Mouse (Mus musculus): Measurements from ENCODE around the gene Kdm1a.

Kdm1a gene

DNA sequence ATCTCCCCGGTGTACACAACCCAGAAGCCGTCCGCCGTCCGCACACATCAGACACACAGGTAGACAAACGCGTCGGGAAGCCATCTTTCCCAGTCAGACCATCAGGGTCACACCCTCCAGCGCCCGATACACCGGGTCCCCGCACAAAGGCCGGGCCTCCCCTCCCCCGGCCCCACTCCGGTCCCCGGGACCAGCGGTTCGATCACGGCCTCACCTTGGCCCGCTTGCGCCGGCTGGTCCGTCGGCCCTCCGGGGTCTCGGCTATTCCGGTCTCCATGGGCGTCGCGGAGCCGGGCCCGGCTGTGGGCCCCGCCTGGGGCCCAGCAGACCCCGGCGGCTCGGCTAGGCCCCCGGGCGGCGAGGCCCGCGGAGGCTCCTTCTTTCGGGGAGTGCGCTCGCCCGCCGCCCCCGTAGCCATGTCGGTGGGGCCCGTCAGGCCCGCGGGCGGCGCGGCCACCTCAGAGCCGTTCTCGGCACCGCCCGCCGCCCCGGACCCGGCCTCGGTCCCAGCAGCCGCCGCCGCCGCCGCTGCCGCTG, 437 bp downstream of the Kdm1a start:
- DNase-seq (ENCODE audit: low spot score in 2 of 2): peak; percentile 44 to 54

DNA sequence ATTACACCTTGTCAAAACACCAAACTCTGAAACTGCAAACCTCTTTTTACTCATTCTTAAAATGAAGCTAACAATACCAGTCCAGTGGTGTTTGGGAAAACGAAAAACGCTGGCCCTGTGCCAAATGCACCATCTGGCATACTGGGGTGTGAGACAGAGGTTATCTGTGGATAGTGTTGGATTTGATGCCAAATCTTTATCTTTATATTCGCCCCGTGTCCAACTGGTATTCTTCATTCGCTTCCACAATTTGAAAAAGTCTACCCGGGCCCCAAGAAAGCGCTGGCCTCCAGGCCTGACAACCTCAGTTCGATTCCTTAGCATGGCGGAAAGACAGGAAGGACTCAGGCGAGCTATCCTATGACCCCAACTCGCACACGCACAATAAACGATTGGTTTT, 1.0 kb downstream of the Kdm1a start:
- peak; percentile 82 to 83 for DNase-seq (ENCODE audit: low spot score in 2 of 2)

DNA sequence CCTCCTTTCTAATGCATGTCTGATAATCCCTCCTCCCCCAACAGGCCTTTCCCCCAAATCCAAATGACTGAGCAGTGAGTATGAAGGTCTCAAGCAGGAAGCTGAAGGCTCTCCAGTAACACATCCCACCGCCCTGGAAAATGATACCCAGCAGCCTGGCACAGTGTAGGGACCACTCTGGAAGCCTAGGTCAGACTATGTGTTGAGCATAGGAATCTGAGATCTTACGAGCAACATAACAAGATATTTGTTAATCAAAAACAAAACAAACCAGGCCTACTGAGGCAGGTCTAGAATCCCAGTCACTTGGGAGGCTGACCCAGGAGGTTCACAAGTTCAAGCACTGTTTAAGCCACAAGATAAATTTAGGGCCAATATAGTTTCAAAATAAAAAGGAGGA, 2.0 kb downstream of the Kdm1a start:
- DNase-seq (ENCODE audit: low spot score in 2 of 2): no peak

DNA sequence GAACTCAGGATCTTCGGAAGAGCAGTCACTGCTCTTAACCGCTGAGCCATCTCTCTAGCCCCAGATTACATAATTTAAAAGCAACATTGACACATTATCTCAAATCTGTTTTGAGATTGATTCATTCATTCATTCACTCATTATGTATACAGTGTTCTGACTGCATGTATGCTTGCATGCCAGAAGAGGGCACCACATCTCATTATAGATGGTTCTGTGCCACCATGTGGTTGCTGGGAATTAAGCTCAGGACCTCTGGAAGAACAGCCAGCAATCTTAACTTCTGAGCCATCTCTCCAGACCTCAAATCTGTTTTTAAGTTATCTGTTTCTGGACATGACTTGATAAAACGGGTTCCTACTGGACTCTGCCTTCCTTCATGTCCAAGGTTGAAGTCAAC, 2.7 kb downstream of the Kdm1a start:
- no peak for DNase-seq (ENCODE audit: low spot score in 2 of 2)

DNA sequence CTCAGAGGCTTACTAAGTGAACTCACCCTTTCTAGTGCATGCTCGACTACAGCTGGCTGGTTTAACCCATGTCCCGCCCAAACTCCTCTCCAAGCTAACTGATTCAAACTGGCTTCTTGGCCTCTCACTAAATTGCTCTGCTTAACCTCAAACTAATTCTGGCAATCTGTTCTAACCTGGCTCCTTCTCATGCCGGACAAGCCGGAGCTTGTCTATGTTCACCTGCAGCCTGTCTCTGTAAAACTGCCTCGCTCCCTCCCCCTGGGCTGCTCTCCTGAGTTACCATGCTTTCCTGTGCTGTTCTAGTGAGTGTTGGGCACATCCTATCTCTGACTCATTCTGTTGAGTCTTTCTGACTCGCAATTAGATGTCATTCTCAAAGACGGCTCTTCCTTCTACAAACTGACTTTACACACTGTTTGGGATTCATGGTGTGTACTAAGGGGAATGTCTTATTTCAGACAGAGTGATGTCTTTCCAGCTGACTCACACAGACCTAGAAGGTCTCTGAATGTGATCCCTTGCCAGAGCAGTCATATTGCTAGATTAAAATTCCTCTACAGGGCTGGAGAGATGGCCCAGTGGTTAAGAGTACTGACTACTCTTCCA, 4.2 kb downstream of the Kdm1a start:
- no peak for DNase-seq (ENCODE audit: low spot score in 2 of 2)

DNA sequence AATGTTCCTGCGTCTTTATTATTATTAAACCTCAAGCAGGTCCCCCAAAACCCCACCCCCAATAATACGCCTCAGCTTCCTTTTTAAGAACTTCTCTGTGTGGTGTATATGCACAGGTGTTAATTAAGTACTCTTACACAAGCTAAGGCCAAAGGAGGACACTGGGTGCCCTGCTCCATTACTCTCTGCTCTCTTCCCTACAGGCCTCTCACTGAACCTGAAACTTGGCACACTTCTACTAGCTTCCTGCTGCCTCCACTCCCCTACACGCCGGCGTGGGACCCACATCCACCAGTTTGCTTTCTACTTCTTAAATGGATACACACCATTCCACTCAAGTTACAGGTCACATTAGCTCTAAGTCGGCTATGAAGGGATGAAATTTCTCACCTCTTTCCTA, 7.3 kb downstream of the Kdm1a start:
- DNase-seq (ENCODE audit: low spot score in 2 of 2): no peak

DNA sequence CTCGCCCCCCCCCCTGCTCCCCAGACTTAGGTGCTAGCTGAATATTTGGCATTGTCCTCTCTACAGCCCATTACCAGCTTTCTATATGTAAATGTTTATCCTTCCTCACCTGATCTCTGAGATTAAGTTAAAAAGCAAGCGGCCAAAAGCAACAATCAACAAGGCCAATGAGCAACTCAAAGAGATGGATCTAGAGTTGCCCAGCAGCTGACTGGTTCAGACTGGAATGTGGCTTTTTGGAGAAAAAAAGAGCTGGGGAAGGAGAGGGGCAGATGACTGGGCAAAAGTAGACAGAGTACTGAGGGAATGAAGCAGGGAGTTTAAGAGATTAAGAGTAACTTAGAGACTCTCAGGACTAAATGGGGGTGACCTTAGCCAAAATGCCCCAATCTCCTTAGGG, 8.5 kb downstream of the Kdm1a start:
- no peak for DNase-seq (ENCODE audit: low spot score in 2 of 2)

DNA sequence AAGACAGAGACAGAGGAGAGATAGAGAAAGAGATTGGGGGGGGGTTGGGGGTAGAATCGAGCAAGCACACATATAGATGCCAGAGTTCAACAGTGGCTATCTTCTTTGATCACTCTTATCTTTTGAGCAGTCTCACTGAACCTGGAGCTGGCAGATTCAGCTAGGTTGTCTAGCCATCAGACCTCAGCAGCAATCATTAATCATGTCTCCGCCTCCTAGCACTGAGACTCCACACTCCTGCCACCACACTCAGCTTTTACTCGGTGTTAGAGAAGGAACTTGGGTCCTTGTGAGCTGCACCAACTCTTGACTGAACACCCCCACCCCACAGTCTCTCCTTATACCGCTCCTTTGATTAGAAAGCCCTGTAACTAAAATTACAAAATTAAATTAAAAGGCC, 10.4 kb downstream of the Kdm1a start:
- DNase-seq (ENCODE audit: low spot score in 2 of 2): no peak

DNA sequence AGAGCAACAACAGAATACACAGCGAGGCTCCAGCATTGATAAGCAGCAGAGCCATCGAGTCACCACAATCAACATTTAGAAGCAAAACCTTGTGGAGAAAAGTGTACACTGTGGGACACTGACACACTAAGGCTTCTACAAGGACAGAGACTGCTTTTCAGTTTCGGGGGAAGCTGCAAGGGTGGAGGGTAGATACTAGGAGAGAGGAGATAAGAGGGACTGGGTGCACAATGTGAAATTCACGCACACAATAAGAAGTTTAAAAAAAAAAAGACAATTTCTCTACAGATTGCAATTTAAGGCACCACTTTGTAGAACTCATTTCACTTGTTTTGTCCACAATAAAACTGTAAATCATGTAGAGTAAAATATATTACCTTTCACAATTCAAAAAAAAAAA, 14.5 kb downstream of the Kdm1a start:
- DNase-seq (ENCODE audit: low spot score in 2 of 2): no peak

DNA sequence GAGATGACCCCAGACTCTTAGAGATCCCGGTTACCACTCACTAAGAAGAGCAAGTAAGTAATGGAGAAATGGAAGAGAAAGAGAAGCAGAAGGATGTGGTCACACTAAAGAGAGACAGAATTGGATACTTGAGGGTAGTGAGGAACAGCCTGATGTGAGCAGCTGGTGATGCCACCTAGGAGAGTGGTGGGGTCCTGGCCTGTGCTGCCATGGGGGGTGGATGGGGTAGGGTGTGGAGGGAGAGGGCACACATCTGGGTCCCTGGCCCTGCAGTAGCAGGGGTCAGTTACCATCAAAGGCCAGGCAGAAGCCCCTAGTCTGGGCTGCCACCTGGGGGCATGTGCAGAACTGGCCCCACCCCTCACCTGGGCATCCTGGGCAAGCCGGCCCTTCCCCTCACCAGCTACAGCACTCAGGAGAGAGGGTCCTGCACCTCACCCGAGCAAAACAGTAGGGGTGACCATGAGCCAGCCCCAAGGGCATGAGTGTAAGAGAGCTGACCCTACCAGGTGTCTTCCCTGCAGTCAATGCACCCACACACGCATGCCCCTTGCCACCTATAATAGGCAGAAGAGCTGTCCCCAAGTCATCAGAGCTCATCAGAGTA, 15.2 kb downstream of the Kdm1a start:
- no peak for DNase-seq (ENCODE audit: low spot score in 2 of 2)

DNA sequence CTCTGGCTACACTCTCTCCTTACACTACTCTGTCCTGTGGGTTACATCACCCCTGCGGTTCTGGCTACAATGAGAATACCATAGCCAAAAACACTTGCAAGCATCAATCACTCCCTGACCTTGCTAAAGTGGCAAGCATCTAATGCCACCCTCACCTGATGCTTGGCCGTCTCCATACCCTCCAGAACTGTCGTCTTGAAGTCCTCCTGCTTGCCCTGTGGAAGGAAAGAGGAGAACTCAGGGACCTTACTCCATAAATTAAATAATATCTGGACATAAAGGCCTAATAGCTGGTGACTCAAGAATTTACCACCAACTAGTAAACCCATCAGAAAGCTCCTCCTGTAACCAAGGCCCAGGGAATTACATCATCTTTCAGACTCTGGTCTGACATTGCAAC, 20.6 kb downstream of the Kdm1a start:
- no peak for DNase-seq (ENCODE audit: low spot score in 2 of 2)

DNA sequence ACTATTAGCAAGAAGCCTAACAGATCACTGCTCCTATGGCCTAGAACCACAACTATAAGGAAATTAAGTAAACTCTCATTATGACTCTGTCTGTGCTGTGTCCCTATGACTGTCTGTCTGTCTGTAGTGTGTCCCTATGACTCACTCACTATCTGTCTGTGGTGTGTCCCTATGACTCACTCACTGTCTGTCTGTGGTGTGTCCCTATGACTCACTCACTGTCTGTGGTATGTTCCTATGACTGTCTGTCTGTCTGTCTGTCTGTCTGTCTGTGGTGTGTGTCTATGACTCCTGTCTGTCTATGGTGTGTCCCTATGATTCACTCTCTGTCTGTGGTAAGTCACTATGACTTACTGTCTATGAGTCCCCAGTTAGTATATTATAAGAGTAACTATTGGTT, 32.5 kb downstream of the Kdm1a start:
- no peak for DNase-seq (ENCODE audit: low spot score in 2 of 2)

DNA sequence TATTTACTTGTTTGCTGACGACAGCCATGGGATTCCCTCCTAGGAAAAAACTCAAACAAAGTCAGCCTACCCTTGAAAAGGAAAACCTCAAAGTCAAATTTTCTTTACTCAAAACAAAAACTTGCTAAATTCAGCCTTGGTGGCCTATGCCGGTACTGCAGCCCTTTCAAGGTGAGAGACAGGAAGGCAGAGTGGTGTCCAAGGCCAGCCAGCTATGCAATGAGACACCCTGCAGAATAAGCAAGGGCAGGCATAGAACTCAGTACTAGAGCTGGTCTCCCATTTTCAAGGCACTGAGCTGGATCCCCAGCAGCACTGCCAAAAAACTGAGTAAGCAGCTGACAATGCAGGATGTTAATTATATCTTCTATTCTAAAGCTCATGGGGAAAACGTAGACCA, 33.9 kb downstream of the Kdm1a start:
- no peak for DNase-seq (ENCODE audit: low spot score in 2 of 2)

DNA sequence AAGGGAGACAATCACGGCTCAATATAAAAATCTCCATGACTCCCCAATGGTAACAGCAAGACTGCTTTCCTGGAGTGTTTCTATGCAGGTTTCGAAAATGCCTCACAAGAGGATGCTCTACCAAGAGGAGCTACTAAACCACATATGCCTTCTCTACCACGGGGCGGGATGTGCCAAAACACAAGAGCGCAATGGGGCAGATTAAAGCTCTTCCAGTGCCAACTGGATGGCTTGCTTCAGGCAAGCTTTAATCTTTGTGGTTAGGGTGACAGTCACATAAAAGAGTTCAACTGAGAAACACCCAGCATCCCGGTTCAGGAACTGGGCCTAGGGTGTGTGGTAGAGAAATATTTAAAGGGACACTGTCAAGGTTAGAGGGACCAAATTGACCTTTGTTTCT, 39.8 kb downstream of the Kdm1a start:
- no peak for DNase-seq (ENCODE audit: low spot score in 2 of 2)

DNA sequence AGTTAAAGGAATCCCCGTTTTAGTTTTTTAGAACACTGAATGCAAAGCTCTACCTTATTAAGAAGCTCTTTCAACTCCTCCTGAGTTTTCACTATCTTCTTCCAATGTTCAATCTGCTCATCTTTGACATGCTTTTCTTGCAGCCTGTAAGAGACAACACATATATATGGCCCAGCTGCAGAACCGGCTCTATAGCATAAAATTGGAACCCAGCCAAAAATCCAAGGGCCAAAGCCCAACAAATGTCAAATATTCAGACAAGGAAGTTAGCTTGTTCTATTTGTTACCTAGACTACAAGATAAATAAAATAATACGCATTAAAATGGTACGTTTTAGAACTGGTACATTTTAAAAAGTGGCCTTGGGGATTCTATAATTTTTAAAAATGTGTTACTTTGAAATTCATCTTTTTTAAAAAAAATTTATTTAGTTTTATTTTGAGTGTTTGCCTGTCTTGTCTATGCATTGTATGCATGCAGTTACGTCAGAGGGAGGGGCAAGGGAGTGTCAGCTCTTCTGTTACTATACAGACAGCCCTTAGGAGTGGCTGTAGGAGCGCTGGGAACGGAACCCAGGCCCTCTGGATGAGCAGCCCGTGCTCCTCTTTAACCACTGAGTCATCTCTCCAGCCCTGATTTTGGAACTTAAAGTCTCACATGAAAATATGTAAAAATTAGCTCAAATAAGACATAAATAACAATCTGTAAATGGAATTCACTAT, 42.1 kb downstream of the Kdm1a start:
- no peak for DNase-seq (ENCODE audit: low spot score in 2 of 2)

DNA sequence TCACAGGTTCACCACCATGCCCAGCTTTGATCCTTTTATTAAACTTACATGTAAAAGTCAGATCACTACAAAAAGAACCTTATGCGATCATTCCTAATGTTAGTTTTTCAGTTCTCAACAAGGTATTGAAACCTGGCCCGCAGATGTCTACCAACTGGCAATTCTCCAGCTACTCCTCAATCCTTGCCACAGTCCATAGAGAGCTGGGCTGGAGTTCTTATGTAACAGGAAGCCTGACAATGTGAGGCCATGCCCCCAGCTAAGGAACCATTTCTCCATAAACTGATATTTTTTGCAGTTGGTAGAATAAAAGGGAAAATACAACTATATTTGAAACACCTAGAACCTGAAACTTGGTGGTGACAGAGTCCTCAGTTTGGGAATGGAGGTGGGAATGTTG, 42.8 kb downstream of the Kdm1a start:
- DNase-seq (ENCODE audit: low spot score in 2 of 2): no peak

DNA sequence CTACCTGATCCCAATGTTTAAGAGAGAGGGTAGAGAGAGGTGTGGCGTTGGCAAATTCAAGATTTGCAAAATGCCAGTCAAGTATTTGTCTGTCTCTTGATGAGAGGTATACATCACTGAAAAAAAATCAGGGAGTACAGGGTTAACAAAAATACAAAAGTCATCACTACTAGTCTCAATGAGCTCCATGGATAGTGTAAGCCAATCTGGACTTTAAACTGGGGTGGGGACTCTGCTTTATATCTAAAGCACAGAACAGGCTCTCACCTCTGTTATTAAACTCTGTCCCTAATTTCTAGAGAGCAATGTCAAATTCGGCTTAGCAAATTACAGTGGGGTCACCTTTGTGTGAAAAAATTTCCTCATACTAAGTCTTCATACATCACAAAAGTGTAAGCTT, 44.9 kb downstream of the Kdm1a start:
- no peak for DNase-seq (ENCODE audit: low spot score in 2 of 2)

DNA sequence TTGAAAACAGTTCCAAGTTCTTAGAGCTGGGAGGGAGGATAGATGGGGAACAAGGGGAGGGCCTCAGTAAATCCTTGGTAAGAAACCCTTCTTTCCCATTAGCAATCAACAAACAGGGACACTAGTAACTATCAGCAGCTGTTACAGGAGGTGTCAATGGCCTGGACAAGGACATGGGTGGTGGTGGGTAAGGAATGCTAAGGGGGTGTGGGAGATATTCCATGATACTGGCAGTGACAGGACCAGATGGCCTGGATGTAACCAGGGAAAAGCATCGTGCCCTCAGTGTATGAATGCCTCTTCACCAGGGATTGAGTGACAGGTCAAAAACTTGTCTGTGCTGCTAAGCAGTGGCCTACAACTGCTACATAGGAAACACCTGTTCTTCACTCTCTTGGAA, 49.4 kb downstream of the Kdm1a start:
- DNase-seq (ENCODE audit: low spot score in 2 of 2): no peak

DNA sequence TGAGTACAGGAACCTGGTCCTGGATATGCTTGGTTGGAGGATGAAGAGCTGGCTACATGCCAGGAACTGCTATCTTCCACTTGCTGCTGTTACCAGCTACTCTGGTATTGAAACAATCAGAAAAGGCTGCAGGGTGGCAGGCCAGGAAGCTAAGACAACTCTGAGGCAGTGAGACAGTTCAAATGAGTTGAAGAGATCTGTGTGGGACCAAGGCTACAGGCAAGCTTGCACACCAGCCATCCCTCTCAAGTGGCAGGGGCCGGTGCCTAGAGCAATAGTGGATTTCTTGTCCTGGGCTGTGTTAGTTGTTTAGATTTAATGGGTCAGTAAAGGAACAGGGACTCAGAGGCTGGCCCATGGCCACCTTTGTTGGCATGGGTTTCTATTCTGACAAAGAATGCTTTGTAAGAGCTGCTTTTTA, 54.1 kb downstream of the Kdm1a start:
- peak; percentile 65 to 68 for DNase-seq (ENCODE audit: low spot score in 2 of 2)

DNA sequence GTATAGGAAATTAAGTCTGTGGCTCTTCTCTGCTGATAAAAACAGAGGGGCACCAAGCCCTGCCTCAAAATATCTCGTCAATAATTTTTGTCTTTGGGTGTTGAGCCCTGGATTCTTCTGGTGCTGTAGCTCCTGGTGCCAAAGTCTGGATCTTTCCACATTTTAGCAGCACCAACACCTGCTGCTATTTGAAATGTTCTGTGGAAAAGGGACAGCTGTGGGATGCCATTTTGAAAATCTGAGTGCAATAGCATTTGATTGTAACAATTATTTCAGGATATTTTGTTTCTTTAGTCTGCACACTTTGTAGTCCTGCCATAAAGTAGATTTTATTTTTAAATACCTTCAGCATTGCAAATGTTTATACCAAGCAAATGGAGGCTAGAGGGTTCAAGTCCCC, 54.8 kb downstream of the Kdm1a start:
- DNase-seq (ENCODE audit: low spot score in 2 of 2): no peak

DNA sequence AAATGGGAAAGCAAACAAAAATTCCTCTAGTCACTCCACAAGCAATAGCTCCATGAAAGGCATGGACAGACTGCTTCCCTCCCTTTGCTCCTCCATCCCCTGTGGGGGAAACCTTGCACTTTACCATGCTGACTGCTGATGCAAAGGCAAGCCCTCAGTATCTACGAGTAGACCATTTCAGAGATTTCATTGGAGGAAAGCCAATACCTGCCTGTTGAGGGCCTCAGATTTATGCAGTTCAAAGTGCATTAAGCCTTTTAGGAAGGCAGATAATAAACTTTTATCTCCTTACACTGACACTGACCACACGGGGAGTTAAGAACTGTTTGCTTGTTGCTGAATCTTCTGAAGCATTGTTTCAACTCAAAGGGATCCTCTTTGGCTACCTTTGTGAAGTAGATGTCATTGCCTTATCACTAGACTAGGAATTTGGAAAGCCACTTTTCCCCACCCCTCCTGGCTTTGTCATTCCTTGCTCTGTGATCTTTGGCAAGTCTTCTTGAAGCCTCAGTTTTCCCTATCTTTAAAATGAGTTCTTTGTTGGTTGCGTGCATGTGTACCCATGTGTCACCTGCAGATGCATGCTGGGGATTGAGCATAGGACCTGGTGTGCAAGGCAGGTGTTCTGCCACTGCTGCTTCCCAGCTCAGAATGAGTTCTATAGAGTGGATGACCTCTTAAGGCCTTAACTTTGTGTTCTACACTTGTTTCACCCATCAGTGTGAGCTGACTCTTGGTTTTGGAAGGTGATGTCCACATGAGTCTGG, 56.1 kb downstream of the Kdm1a start:
- peak in 1 of 2 experiments; percentile 17 for DNase-seq (ENCODE audit: low spot score in 2 of 2)

DNA sequence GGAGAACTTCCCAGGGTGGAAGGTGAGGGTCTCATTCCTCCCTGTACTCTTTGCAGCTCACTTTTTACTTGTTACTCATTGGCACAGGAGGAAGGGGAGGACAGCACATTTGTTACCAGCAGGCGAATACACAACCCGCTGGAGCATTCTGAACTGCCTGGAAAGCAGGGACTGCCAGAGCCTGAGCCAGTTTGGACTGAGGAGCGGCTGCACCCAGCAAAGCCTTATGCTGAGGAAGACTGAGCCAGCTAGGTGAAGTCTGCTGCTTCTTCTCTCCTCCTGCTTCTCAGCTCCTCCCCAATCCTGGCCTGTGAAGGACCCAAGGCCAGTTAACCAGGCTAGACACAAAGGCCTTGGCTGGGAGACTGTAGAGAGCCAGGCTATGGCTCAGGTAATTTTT, 57.4 kb downstream of the Kdm1a start:
- DNase-seq (ENCODE audit: low spot score in 2 of 2): peak; percentile 34 to 46
